Mouse (Mus musculus): ENCODE measurements at regions not wholly inside any gene's neighbourhood (a gene's known extent, or its start where the extent isn't known, plus 50 kb on each side); places are given as distances from the start of the nearest gene placed in this dataset.

DNA sequence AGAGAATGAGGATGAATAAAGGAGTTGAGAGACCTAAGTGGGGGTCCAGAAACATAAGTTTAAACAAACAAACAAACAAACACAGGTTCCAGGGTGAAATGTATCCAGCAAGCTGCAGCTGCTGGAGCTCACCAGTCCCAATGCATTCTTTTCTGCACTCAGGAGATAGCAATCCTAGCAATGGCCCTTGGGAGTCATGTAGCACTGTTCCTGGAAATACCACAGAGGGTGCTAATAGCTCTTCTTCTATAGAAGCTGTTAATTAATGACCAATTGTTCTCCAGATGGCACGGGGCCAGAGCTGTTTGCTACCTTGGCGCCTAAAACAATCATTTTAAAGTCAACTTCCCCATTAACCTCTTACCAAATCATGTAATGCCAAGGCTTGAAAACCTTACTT is 622.8 kb upstream of the Nrsn1 start:
- Histone ChIP-seq H3K27ac (ENCODE audit: insufficient read depth, low read depth, low read length) (no peak overlapping the region), H3K4me1 (ENCODE audit: control insufficient read depth, insufficient read depth, low read length) (no peaks in the 10 kb centered on the region), H3K4me3 (ENCODE audit: insufficient read depth, low read length) (no peak overlapping the region)
- TF ChIP-seq CTCF (IDR thresholded peaks at IDR 0.05; ENCODE audit: low read depth, low read length) (no peak), POLR2A (IDR thresholded peaks at IDR 0.05; ENCODE audit: borderline replicate concordance, low read depth, low read length) (no peak)

DNA sequence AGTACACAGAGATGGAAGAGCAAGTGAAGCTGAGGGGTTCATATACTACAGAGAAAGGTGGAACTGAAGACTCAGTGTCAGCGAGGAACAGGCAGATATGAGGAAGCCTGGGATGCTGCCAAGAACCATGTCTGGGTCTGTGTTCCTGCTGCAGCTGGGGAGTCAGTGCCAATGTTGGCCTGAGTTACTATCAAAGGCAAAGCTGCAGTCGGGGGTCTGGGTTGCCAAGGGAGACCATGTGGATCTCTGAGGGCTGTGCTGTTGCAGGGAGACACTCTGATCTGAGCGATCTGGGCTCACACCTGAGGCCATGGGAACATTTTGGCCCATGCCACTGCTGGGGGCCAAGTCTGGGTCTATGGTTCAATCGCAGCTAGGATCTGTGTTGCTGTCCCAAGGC is 612.5 kb upstream of the Nrsn1 start:
- Histone ChIP-seq H3K4me1 (ENCODE audit: control insufficient read depth, insufficient read depth, low read length) (no peaks in the 10 kb centered on the region), H3K4me3 (ENCODE audit: insufficient read depth, low read length) (no peak overlapping the region), H3K27ac (ENCODE audit: insufficient read depth, low read depth, low read length) (no peak overlapping the region)
- no peak for TF ChIP-seq CTCF (IDR thresholded peaks at IDR 0.05; ENCODE audit: low read depth, low read length)
- no peak for TF ChIP-seq POLR2A (IDR thresholded peaks at IDR 0.05; ENCODE audit: borderline replicate concordance, low read depth, low read length)

DNA sequence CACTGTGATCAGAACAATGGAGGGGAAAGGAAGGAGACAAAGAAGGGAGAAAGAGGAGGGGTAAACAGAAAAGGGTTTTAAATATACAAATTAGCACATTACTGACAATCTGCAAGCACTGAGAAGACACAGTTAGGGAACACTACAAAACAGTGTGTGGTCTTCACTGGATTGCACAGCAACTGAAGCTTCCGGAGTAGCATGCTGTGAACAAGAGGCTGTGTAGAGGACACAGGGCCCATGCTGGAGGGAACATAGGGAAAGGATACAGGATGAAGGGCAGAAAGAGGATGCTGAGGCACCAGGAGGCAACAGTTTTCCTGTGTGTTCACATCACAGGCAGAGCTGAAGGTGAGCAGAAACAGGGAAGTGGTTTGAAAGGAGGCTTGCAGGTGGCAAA is 598.6 kb upstream of the Nrsn1 start:
- Histone ChIP-seq H3K4me3 (ENCODE audit: insufficient read depth, low read length) (no peak overlapping the region), H3K27ac (ENCODE audit: insufficient read depth, low read depth, low read length) (no peak overlapping the region), H3K4me1 (ENCODE audit: control insufficient read depth, insufficient read depth, low read length) (no peaks in the 10 kb centered on the region)
- TF ChIP-seq POLR2A (IDR thresholded peaks at IDR 0.05; ENCODE audit: borderline replicate concordance, low read depth, low read length) (no peak), CTCF (IDR thresholded peaks at IDR 0.05; ENCODE audit: low read depth, low read length) (no peak)

DNA sequence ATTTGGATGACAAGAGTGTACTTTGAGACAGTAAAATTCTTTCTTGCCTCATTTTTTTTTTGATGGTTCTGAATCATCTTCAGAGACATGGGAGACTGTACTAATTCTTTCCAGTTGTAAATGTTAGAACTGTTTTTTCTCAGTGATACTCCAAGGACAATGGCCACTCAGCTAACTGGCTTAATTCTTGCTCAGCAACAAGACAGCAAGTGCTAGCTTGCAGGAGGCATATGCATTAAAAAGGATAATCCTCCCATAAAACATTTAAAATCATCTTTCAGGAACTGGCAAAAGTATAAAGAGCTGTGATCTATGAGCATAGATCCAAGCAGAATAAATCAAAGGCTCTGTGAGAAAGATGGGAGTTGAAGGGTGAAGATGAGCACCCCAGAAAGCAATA is 587.9 kb upstream of the Nrsn1 start:
- no peak overlapping the region for H3K4me3 ChIP-seq (ENCODE audit: insufficient read depth, low read length)
- no peak for TF ChIP-seq CTCF (IDR thresholded peaks at IDR 0.05; ENCODE audit: low read depth, low read length)
- no peak for TF ChIP-seq POLR2A (IDR thresholded peaks at IDR 0.05; ENCODE audit: borderline replicate concordance, low read depth, low read length)
- no peaks in the 10 kb centered on the region for H3K4me1 ChIP-seq (ENCODE audit: control insufficient read depth, insufficient read depth, low read length)
- no peak overlapping the region for H3K27ac ChIP-seq (ENCODE audit: insufficient read depth, low read depth, low read length)

DNA sequence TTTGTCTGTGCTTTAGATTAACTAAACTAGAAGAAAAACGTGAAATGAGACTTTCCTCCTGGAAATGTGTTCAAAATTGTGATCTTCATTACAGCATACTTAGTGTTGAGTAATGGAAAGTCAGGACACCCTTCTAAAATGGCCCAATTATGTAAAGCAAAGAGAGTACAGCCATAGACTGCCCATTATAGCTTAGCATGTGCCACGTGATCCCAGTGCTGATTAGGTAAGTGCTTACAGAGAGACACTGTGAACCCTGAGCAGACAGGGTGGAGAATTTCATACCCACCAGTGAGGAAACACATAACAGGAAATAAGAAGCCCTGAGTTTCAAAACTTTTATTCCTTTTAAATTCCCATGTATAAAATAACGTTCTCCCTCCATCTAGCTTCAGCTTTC is 587.3 kb upstream of the Nrsn1 start:
- no peak for TF ChIP-seq CTCF (IDR thresholded peaks at IDR 0.05; ENCODE audit: low read depth, low read length)
- no peak for TF ChIP-seq POLR2A (IDR thresholded peaks at IDR 0.05; ENCODE audit: borderline replicate concordance, low read depth, low read length)
- no peak overlapping the region for H3K4me3 ChIP-seq (ENCODE audit: insufficient read depth, low read length)
- H3K27ac ChIP-seq (ENCODE audit: insufficient read depth, low read depth, low read length) = no peak overlapping the region
- H3K4me1 ChIP-seq (ENCODE audit: control insufficient read depth, insufficient read depth, low read length) = no peaks in the 10 kb centered on the region

DNA sequence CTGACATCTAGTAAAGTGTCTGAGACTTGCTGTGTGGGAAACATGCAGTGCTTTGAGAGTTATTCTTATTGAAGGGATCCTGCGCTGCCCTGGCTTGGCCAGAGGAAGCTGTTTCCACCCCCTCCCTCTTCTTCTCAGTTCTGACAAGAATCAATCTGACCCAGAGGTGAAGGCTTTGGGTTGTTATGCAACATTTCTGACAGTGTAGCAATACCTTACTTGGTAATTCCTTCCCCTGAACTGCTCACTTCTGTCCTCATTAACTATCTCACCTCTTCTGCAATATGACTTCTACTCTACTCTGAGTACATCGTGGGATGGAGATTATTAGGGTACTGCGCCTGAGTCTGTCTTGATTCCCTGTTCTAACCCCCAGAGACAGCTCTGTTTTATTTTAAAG is 586.8 kb upstream of the Nrsn1 start:
- Histone ChIP-seq H3K4me1 (ENCODE audit: control insufficient read depth, insufficient read depth, low read length) (no peaks in the 10 kb centered on the region), H3K27ac (ENCODE audit: insufficient read depth, low read depth, low read length) (no peak overlapping the region), H3K4me3 (ENCODE audit: insufficient read depth, low read length) (no peak overlapping the region)
- TF ChIP-seq CTCF (IDR thresholded peaks at IDR 0.05; ENCODE audit: low read depth, low read length) = no peak
- no peak for TF ChIP-seq POLR2A (IDR thresholded peaks at IDR 0.05; ENCODE audit: borderline replicate concordance, low read depth, low read length)

DNA sequence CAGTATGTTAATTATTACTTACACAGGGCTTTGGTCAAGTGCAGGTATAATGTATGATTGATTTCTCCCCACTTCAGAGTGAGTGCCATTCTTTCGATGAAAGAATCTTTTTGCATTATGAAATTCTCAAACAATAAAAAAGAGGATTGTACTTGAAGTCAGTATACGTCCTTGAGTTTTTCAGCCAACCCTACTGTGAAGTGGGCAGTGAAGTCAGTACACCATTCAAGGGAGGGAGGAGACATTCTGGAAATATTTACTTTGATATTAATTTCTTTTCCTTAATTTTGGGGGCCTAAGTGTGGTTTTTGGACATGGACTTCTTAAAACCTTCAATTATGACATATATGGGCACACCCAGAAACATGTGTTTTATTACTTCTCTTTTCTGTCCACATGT is 586.2 kb upstream of the Nrsn1 start:
- no peaks in the 10 kb centered on the region for H3K4me1 ChIP-seq (ENCODE audit: control insufficient read depth, insufficient read depth, low read length)
- no peak overlapping the region for H3K27ac ChIP-seq (ENCODE audit: insufficient read depth, low read depth, low read length)
- TF ChIP-seq CTCF (IDR thresholded peaks at IDR 0.05; ENCODE audit: low read depth, low read length) (no peak), POLR2A (IDR thresholded peaks at IDR 0.05; ENCODE audit: borderline replicate concordance, low read depth, low read length) (no peak)
- H3K4me3 ChIP-seq (ENCODE audit: insufficient read depth, low read length) = no peak overlapping the region

DNA sequence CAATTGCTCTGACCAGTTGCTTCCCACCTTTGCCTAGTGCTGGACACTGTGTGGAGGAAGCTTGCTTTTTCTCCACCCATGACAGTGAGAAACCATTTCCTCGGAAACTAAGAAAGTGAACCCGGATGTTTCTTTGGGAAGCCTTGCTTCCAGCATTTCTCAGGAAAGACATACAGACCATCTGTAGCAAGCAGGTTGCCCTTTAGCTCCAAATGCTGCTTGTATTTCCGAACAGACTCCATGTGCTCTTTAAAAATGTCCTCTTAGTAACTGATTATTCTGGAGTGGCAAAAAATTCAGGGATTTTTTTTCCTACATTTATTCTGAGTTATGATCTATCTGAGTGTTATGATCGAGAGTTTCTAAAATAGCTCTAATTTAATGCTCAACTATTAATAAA is 577.9 kb upstream of the Nrsn1 start:
- Histone ChIP-seq H3K4me1 (ENCODE audit: control insufficient read depth, insufficient read depth, low read length) (no peaks in the 10 kb centered on the region), H3K4me3 (ENCODE audit: insufficient read depth, low read length) (no peak overlapping the region), H3K27ac (ENCODE audit: insufficient read depth, low read depth, low read length) (no peak overlapping the region)
- no peak for TF ChIP-seq POLR2A (IDR thresholded peaks at IDR 0.05; ENCODE audit: borderline replicate concordance, low read depth, low read length)
- no peak for TF ChIP-seq CTCF (IDR thresholded peaks at IDR 0.05; ENCODE audit: low read depth, low read length)

DNA sequence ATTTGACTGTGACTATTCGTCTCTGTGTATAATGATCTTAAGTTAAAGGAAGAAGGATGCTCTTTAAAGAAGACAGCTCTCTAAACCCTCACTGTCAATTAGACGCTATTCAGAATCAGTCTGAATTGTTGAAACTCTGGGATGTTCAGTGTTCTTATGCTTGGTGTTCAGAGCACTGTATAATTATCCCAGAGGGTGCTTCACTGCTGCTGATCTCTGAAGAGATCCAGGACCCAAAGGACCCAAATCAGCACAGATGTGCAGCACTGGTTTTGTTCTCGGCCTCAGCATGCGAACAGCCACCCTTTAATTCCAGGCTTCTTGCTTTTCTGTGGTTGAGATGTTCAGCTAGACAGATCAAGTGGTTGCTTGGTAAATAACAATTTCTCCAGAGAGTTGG is 567.9 kb upstream of the Nrsn1 start:
- no peak for TF ChIP-seq CTCF (IDR thresholded peaks at IDR 0.05; ENCODE audit: low read depth, low read length)
- no peak for TF ChIP-seq POLR2A (IDR thresholded peaks at IDR 0.05; ENCODE audit: borderline replicate concordance, low read depth, low read length)
- Histone ChIP-seq H3K4me1 (ENCODE audit: control insufficient read depth, insufficient read depth, low read length) (no peaks in the 10 kb centered on the region), H3K4me3 (ENCODE audit: insufficient read depth, low read length) (no peak overlapping the region), H3K27ac (ENCODE audit: insufficient read depth, low read depth, low read length) (no peak overlapping the region)

DNA sequence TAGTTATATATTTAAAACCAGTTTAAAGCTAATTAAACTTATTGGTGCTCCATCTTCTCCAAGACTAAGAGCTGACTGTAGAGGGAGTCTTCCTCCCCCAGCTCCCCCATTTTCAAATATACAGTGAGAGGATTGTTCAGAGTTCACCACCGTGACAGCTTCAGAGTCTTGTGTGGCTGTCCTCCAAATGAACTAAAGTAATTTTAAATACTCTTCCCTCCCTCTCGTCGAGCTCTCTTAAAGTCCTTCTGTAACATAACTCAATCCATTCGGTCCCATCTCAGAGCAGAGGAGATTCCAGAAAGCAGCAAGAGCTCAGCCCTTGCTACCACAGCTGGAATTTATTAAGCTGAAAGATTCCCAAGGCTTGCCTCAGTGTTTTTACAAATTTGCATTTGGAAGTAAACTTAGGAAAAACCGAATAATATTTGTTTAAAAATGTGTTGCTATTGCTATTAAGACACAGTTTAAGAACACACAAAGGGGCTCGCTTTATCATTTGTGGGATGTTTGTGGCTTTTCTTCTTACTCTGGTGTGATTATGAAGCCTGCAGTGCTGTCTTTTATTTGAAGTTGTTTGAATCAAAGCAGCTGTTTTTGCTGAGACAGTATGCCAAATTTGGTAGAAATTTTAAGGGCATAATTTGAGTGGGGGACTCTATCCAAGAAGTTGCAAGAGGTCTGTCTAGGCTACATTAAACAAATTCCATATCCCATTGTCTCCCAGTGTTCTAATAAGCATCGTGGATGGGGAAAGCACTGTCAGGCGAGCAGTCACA is 559.0 kb upstream of the Nrsn1 start:
- no peak for TF ChIP-seq CTCF (IDR thresholded peaks at IDR 0.05; ENCODE audit: low read depth, low read length)
- no peak for TF ChIP-seq POLR2A (IDR thresholded peaks at IDR 0.05; ENCODE audit: borderline replicate concordance, low read depth, low read length)
- Histone ChIP-seq H3K4me3 (ENCODE audit: insufficient read depth, low read length) (no peak overlapping the region), H3K27ac (ENCODE audit: insufficient read depth, low read depth, low read length) (no peak overlapping the region), H3K4me1 (ENCODE audit: control insufficient read depth, insufficient read depth, low read length) (no peaks in the 10 kb centered on the region)

All from bone marrow macrophage, adult 2 months (primary cell).